Mouse (Mus musculus): Measurements from ENCODE around the gene Snx3. TPM values are rescaled to one million over a fixed set of nuclear protein-coding genes. Genes with fewer than 3 reads are reported as not detected.

The Snx3 gene
- polyA plus RNA-seq, 1 experiment from 2014 or later, result 367 TPM

DNA sequence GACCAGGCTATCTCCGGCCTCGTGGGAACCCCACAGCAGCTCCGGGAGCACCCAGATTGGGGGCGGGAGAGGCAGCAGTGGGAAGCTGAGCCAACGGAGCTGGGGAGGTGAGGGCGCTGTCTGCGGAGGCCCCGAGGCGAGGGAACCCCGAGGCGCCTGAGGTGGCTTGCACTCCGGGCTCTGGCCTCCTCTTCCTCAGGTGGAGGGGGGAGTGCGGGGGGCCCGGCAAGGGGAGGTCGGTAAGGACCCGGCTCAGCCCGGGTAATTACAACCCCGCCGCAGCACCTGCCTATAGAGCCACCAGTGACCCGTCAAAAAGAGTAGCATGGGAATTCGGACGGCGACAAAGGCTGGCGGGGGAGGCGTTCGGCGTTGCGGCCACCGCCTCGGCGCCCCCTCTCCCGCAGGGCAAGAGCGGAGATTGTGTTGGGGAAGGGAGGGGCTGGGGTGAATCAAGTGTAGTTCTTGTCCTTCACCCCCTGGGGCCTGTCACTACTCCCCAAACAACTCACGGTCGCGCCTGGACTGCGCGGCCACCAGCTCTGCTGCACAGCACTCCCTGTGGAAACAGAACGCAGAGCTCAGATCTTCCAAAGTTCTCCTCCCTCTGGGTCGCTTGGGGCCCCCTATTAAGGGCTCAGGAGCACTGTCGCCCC is 77.8 kb downstream of the Snx3 start:
- H3K27me3 ChIP-seq (ENCODE audit: insufficient read depth, low read length), result peaks cover 96% of the 10 kb centered on the region
- H3K4me1 ChIP-seq (ENCODE audit: insufficient read depth), result no peaks in the 10 kb centered on the region
- H3K4me3 ChIP-seq (ENCODE audit: low read depth, low read length), result no peak overlapping the region
- ATAC-seq (ENCODE audit: insufficient read depth) (no peak), DNase-seq (peak; percentile 26)
- H3K4me2 ChIP-seq, result 0 out of 2 replicates have a peak overlapping the region, but pooled peaks have one; percentile 4
- no peak overlapping the region for H3K9ac ChIP-seq
- under 1% methylated on average over 39 of the region's 41 CpGs for WGBS
- no peaks in the 10 kb centered on the region for H3K9me3 ChIP-seq (ENCODE audit: low read depth, low read length)
- H3K27ac ChIP-seq (ENCODE audit: low read depth), result no peak overlapping the region
- no peaks in the 10 kb centered on the region for H3K36me3 ChIP-seq (ENCODE audit: insufficient read depth)
- no peak for TF ChIP-seq CTCF (IDR thresholded peaks at IDR 0.05; ENCODE audit: low read depth)

GRCm38 (mm10) chr10:42580131-42580950 is 78.5 kb downstream of the Snx3 start:
- 1% methylated on average over 29 of the region's 29 CpGs for WGBS
- H3K36me3 ChIP-seq (ENCODE audit: insufficient read depth), result no peaks in the 10 kb centered on the region
- H3K4me1 ChIP-seq (ENCODE audit: insufficient read depth), result no peaks in the 10 kb centered on the region
- no peak for TF ChIP-seq CTCF (IDR thresholded peaks at IDR 0.05; ENCODE audit: low read depth)
- H3K27ac ChIP-seq (ENCODE audit: low read depth), result no peak overlapping the region
- no peaks in the 10 kb centered on the region for H3K9me3 ChIP-seq (ENCODE audit: low read depth, low read length)
- no peak overlapping the region for H3K4me3 ChIP-seq (ENCODE audit: low read depth, low read length)
- H3K4me2 ChIP-seq, result no peak overlapping the region
- no peak overlapping the region for H3K9ac ChIP-seq
- ATAC-seq (ENCODE audit: insufficient read depth), result no peak
- peak; percentile 8 for DNase-seq
- peaks cover 96% of the 10 kb centered on the region for H3K27me3 ChIP-seq (ENCODE audit: insufficient read depth, low read length)

GRCm38 (mm10) chr10:42580951-42581277 is 79.1 kb downstream of the Snx3 start:
- no peak overlapping the region for H3K27ac ChIP-seq (ENCODE audit: low read depth)
- H3K4me1 ChIP-seq (ENCODE audit: insufficient read depth), result no peaks in the 10 kb centered on the region
- H3K27me3 ChIP-seq (ENCODE audit: insufficient read depth, low read length), result peaks cover 96% of the 10 kb centered on the region
- DNase-seq (peak; percentile 5), ATAC-seq (ENCODE audit: insufficient read depth) (no peak)
- TF ChIP-seq CTCF (IDR thresholded peaks at IDR 0.05; ENCODE audit: low read depth), result no peak
- H3K9ac ChIP-seq, result no peak overlapping the region
- H3K4me2 ChIP-seq, result no peak overlapping the region
- no peaks in the 10 kb centered on the region for H3K36me3 ChIP-seq (ENCODE audit: insufficient read depth)
- 5% methylated on average over 7 of the region's 7 CpGs for WGBS
- H3K4me3 ChIP-seq (ENCODE audit: low read depth, low read length), result no peak overlapping the region
- H3K9me3 ChIP-seq (ENCODE audit: low read depth, low read length), result no peaks in the 10 kb centered on the region

DNA sequence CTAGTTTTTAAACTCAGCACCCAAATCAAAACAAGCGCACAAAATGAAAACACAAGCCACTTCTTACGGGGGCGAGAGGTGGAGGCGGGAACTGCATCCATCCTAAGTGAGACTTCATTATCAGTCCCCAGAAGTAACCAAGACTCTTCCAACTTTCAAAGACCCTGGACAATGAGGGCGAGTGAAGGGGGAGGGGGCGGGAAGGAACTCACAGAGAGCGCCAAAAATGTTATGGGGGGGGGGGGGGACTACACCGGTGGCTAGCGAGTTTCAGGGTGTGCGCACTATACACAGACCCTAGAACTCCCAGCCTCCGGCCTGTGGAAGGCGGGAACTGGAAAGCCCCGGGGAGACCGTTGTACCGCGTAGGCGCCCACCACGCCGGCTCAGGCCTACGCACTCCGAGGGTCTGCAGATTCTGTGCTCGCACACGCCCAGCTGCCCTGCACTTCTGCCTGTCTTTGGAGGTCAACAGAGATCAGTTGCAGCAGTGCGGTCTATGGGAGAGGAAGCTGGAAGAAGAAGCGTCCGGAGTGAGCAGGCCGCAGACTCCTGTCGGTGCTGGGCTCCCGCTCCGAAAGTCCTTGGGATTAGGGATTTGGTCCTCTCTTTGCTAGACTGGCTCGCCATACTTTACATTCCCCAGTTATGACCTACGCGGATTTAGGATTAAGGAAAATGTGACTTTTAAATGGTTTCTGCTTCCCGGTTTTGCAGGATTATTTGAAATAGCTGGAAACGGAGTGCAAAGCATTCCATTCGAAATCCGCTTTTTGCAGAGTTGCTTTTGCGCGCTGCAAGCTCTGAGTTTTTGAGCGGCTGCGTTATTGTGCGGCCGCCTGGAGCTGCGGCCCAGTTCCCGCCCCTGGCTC is 80.1 kb downstream of the Snx3 start:
- no peak overlapping the region; the same call in 1 of the 2 replicates for H3K4me3 ChIP-seq (ENCODE audit: low read depth, low read length)
- peaks cover 99% of the 10 kb centered on the region for H3K27me3 ChIP-seq (ENCODE audit: insufficient read depth, low read length)
- H3K9me3 ChIP-seq (ENCODE audit: low read depth, low read length), result no peaks in the 10 kb centered on the region
- DNase-seq, result peak; percentile 59
- ATAC-seq (ENCODE audit: insufficient read depth), result no peak; the same call in 1 of the 2 replicates
- no peak for TF ChIP-seq CTCF (IDR thresholded peaks at IDR 0.05; ENCODE audit: low read depth)
- no peaks in the 10 kb centered on the region for H3K4me1 ChIP-seq (ENCODE audit: insufficient read depth)
- H3K4me2 ChIP-seq, result 0 out of 2 replicates have a peak overlapping the region, but pooled peaks have one; percentile 12
- no peak overlapping the region for H3K27ac ChIP-seq (ENCODE audit: low read depth)
- WGBS, result 2% methylated on average over 45 of the region's 45 CpGs
- no peaks in the 10 kb centered on the region for H3K36me3 ChIP-seq (ENCODE audit: insufficient read depth)
- H3K9ac ChIP-seq, result no peak overlapping the region

GRCm38 (mm10) chr10:42582566-42583110 is 80.8 kb downstream of the Snx3 start:
- Histone ChIP-seq H3K27ac (ENCODE audit: low read depth) (no peak overlapping the region), H3K4me2 (0 out of 2 replicates have a peak overlapping the region, but pooled peaks have one; percentile 3), H3K27me3 (ENCODE audit: insufficient read depth, low read length) (peaks cover 99% of the 10 kb centered on the region), H3K9me3 (ENCODE audit: low read depth, low read length) (no peaks in the 10 kb centered on the region), H3K4me1 (ENCODE audit: insufficient read depth) (no peaks in the 10 kb centered on the region), H3K4me3 (ENCODE audit: low read depth, low read length) (peak overlapping the region; percentile 9; the same call in 1 of the 2 replicates), H3K36me3 (ENCODE audit: insufficient read depth) (no peaks in the 10 kb centered on the region), H3K9ac (no peak overlapping the region)
- ATAC-seq (ENCODE audit: insufficient read depth), result no peak
- no peak for DNase-seq
- WGBS, result under 1% methylated on average over 44 of the region's 44 CpGs
- TF ChIP-seq CTCF (IDR thresholded peaks at IDR 0.05; ENCODE audit: low read depth), result no peak

- Histone ChIP-seq H3K4me3 (ENCODE audit: low read depth, low read length) (peak within 1 kb of the TSS; percentile 10), H3K4me1 (ENCODE audit: insufficient read depth) (no peaks in the 10 kb centered on the region)
- DNase-seq, result peak; percentile 40
Measured at GRCm38 (mm10) chr10:42583157-42583872, 81.5 kb downstream of the Snx3 start, which contains the start of the genes Nr2e1 and Ostm1. TSS of gene Nr2e1 (minus strand) at chr10:42583632. TSS of gene Ostm1 (plus strand) at chr10:42583822.

More at GRCm38 (mm10) chr10:42583157-42583872, 81.5 kb downstream of the Snx3 start, which contains the start of the genes Nr2e1 and Ostm1:
- H3K36me3 ChIP-seq (ENCODE audit: insufficient read depth), result no peaks in the 10 kb centered on the region
- WGBS, result under 1% methylated on average over 43 of the region's 43 CpGs
- H3K27me3 ChIP-seq (ENCODE audit: insufficient read depth, low read length), result peaks cover 98% of the 10 kb centered on the region
- peak within 1 kb of the TSS; percentile 47 for H3K4me2 ChIP-seq
- no peak within 1 kb of the TSS for H3K27ac ChIP-seq (ENCODE audit: low read depth)
- no peak for ATAC-seq (ENCODE audit: insufficient read depth)
- no peak for TF ChIP-seq CTCF (IDR thresholded peaks at IDR 0.05; ENCODE audit: low read depth)
- H3K9ac ChIP-seq, result no peak within 1 kb of the TSS
- no peaks in the 10 kb centered on the region for H3K9me3 ChIP-seq (ENCODE audit: low read depth, low read length)

Measured in lung, embryonic 14.5 days (tissue).